Mouse (Mus musculus) forebrain, embryonic 15.5 days (tissue): ENCODE data around the gene St6galnac3. TPM values are rescaled to one million over a fixed set of nuclear protein-coding genes. Genes with fewer than 3 reads are reported as not detected.

ENCODE experiments used
- ATAC-seq: fragments of 200-750 bp; cut with Nextera tagmentation; replicated peaks from 2 replicates; pipeline ENCODE4 v1.8.0; 2017; ENCODE audit warnings: mild to moderate bottlenecking, moderate TSS enrichment, moderate library complexity
- H3K27ac ChIP-seq: fragments of 300-500 bp; sonication (generic); replicated peaks from 2 replicates; pipeline ENCODE4 v1.5.1; 2015; ENCODE audit warnings: mild to moderate bottlenecking, inconsistent platforms
- H3K27me3 ChIP-seq: fragments of 300-500 bp; sonication (generic); 2 replicates; pipeline ENCODE4 v1.6.1; 2015; ENCODE audit warnings: inconsistent platforms
- H3K36me3 ChIP-seq: fragments of 300-500 bp; sonication (generic); 2 replicates; pipeline ENCODE4 v1.6.1; 2015; ENCODE audit warnings: mild to moderate bottlenecking, inconsistent platforms
- H3K4me1 ChIP-seq: fragments of 300-500 bp; sonication (generic); 2 replicates; pipeline ENCODE4 v1.6.1; 2015; ENCODE audit warnings: inconsistent platforms
- H3K4me2 ChIP-seq: fragments of 300-500 bp; sonication (generic); replicated peaks from 2 replicates; pipeline ENCODE4 v1.6.1; 2015; ENCODE audit warnings: mild to moderate bottlenecking, inconsistent platforms
- H3K4me3 ChIP-seq: fragments of 300-500 bp; sonication (generic); 2 replicates; pipeline ENCODE4 v1.5.1; 2015; ENCODE audit warnings: mild to moderate bottlenecking, inconsistent platforms
- H3K9ac ChIP-seq: fragments of 300-500 bp; sonication (generic); replicated peaks from 2 replicates; pipeline ENCODE4 v1.6.1; 2015; ENCODE audit warnings: mild to moderate bottlenecking, inconsistent platforms
- H3K9me3 ChIP-seq: fragments of 300-500 bp; sonication (generic); 2 replicates; pipeline ENCODE4 v1.6.1; 2016; ENCODE audit warnings: inconsistent platforms
- WGBS: fragments of 180-500 bp; shearing (Covaris S2); methylation state at CpG from one replicate; pipeline ENCODE4 v1.1.7; 2015; ENCODE audit warnings: mixed read lengths; 5-methylcytosine and 5-hydroxymethylcytosine counted together
- polyA plus RNA-seq: library from polyadenylated mRNA; unstranded; fragments of >200 nt; fragmentation: Nextera tagmentation; extraction: Ambion mirVana; gene quantifications from 2 replicates; pipeline ENCODE4 v1.2.1, GENCODE M21; 2015

The St6galnac3 gene
- polyA plus RNA-seq, 1 experiment from 2014 or later = 24.5 TPM

GRCm38 (mm10) chr3:153732035-153732434, 7.1 kb upstream of the St6galnac3 start:
- Histone ChIP-seq H3K27ac (no peak overlapping the region), H3K9me3 (no peaks in the 10 kb centered on the region), H3K4me3 (no peak overlapping the region), H3K9ac (no peak overlapping the region), H3K4me1 (peaks cover 15% of the 10 kb centered on the region), H3K36me3 (no peaks in the 10 kb centered on the region), H3K4me2 (no peak overlapping the region), H3K27me3 (no peaks in the 10 kb centered on the region)
- ATAC-seq = no peak
- 50% methylated on average over 6 of the region's 6 CpGs for WGBS

- H3K9me3 ChIP-seq = no peaks in the 10 kb centered on the region
- H3K4me3 ChIP-seq = no peak overlapping the region
- no peak overlapping the region for H3K27ac ChIP-seq
- H3K4me1 ChIP-seq = peaks cover 14% of the 10 kb centered on the region
- no peaks in the 10 kb centered on the region for H3K27me3 ChIP-seq
- H3K9ac ChIP-seq = no peak overlapping the region
- ATAC-seq = no peak
- no peaks in the 10 kb centered on the region for H3K36me3 ChIP-seq
- no peak overlapping the region for H3K4me2 ChIP-seq
Observed at GRCm38 (mm10) chr3:153728577-153728976, 3.6 kb upstream of the St6galnac3 start.

GRCm38 (mm10) chr3:153723467-153724079, 1.4 kb downstream of the St6galnac3 start:
- no peak for ATAC-seq
- Histone ChIP-seq H3K27ac (no peak overlapping the region), H3K9ac (no peak overlapping the region), H3K4me1 (peaks cover 19% of the 10 kb centered on the region), H3K4me2 (peak overlapping the region; percentile 90), H3K9me3 (no peaks in the 10 kb centered on the region), H3K4me3 (peak overlapping the region; percentile 56), H3K36me3 (no peaks in the 10 kb centered on the region), H3K27me3 (no peaks in the 10 kb centered on the region)
- WGBS = 83% methylated on average over 9 of the region's 9 CpGs

GRCm38 (mm10) chr3:153721525-153721924, 3.4 kb downstream of the St6galnac3 start:
- H3K36me3 ChIP-seq = no peaks in the 10 kb centered on the region
- H3K4me1 ChIP-seq = peaks cover 19% of the 10 kb centered on the region
- WGBS = 82% methylated on average over 16 of the region's 16 CpGs
- no peak overlapping the region for H3K4me2 ChIP-seq
- no peak for ATAC-seq
- no peak overlapping the region for H3K4me3 ChIP-seq
- H3K27me3 ChIP-seq = no peaks in the 10 kb centered on the region
- no peak overlapping the region for H3K27ac ChIP-seq
- H3K9ac ChIP-seq = no peak overlapping the region
- no peaks in the 10 kb centered on the region for H3K9me3 ChIP-seq

- Histone ChIP-seq H3K4me1 (peaks cover 19% of the 10 kb centered on the region), H3K9ac (no peak overlapping the region), H3K9me3 (no peaks in the 10 kb centered on the region), H3K27ac (no peak overlapping the region), H3K36me3 (no peaks in the 10 kb centered on the region), H3K27me3 (no peaks in the 10 kb centered on the region), H3K4me2 (no peak overlapping the region), H3K4me3 (no peak overlapping the region)
- ATAC-seq = no peak
- 84% methylated on average over 4 of the region's 4 CpGs for WGBS
Observed at GRCm38 (mm10) chr3:153720922-153721321, 4.1 kb downstream of the St6galnac3 start.

GRCm38 (mm10) chr3:153720296-153720695, 4.7 kb downstream of the St6galnac3 start:
- Histone ChIP-seq H3K4me3 (no peak overlapping the region), H3K27ac (no peak overlapping the region), H3K4me2 (no peak overlapping the region), H3K27me3 (no peaks in the 10 kb centered on the region), H3K36me3 (no peaks in the 10 kb centered on the region), H3K9ac (no peak overlapping the region), H3K9me3 (no peaks in the 10 kb centered on the region), H3K4me1 (peaks cover 18% of the 10 kb centered on the region)
- 64% methylated on average over 3 of the region's 3 CpGs for WGBS
- ATAC-seq = no peak

- Histone ChIP-seq H3K9me3 (no peaks in the 10 kb centered on the region), H3K27me3 (no peaks in the 10 kb centered on the region), H3K4me3 (no peak overlapping the region), H3K9ac (no peak overlapping the region), H3K4me1 (peaks cover 14% of the 10 kb centered on the region), H3K36me3 (no peaks in the 10 kb centered on the region), H3K4me2 (no peak overlapping the region), H3K27ac (no peak overlapping the region)
- peak; percentile 56; the same call in 1 of the 2 replicates for ATAC-seq
- 87% methylated on average over 9 of the region's 9 CpGs for WGBS
Observed at GRCm38 (mm10) chr3:153719256-153719970, 5.6 kb downstream of the St6galnac3 start.

- H3K9ac ChIP-seq = no peak overlapping the region
- H3K4me1 ChIP-seq = peaks cover 7% of the 10 kb centered on the region; the same call in 1 of the 2 replicates
- WGBS = 79% methylated on average over 8 of the region's 8 CpGs
- no peak overlapping the region for H3K4me3 ChIP-seq
- no peak overlapping the region for H3K4me2 ChIP-seq
- ATAC-seq = no peak
- H3K27me3 ChIP-seq = no peaks in the 10 kb centered on the region
- H3K9me3 ChIP-seq = peaks cover 5% of the 10 kb centered on the region; the same call in 1 of the 2 replicates
- H3K27ac ChIP-seq = no peak overlapping the region
- H3K36me3 ChIP-seq = no peaks in the 10 kb centered on the region
Observed at GRCm38 (mm10) chr3:153718724-153719123, 6.2 kb downstream of the St6galnac3 start.

GRCm38 (mm10) chr3:153717742-153718141, 7.2 kb downstream of the St6galnac3 start:
- H3K9me3 ChIP-seq = peaks cover 5% of the 10 kb centered on the region; the same call in 1 of the 2 replicates
- H3K36me3 ChIP-seq = no peaks in the 10 kb centered on the region
- H3K4me1 ChIP-seq = 0 out of 2 replicates have a peak, but pooled peaks cover 2% of the 10 kb centered on the region
- H3K4me3 ChIP-seq = no peak overlapping the region
- ATAC-seq = no peak
- WGBS = 81% methylated on average over 7 of the region's 7 CpGs
- H3K9ac ChIP-seq = no peak overlapping the region
- H3K27me3 ChIP-seq = no peaks in the 10 kb centered on the region
- H3K27ac ChIP-seq = no peak overlapping the region
- no peak overlapping the region for H3K4me2 ChIP-seq

GRCm38 (mm10) chr3:153715646-153716045, 9.3 kb downstream of the St6galnac3 start:
- WGBS = 83% methylated on average over 7 of the region's 7 CpGs
- H3K4me3 ChIP-seq = no peak overlapping the region
- no peak for ATAC-seq
- H3K9me3 ChIP-seq = peaks cover 5% of the 10 kb centered on the region; the same call in 1 of the 2 replicates
- H3K4me1 ChIP-seq = no peaks in the 10 kb centered on the region
- H3K36me3 ChIP-seq = no peaks in the 10 kb centered on the region
- no peak overlapping the region for H3K4me2 ChIP-seq
- no peak overlapping the region for H3K9ac ChIP-seq
- H3K27ac ChIP-seq = no peak overlapping the region
- no peaks in the 10 kb centered on the region for H3K27me3 ChIP-seq

- no peak for ATAC-seq
- no peaks in the 10 kb centered on the region for H3K4me1 ChIP-seq
- no peak overlapping the region for H3K4me3 ChIP-seq
- H3K9me3 ChIP-seq = peaks cover 5% of the 10 kb centered on the region; the same call in 1 of the 2 replicates
- H3K9ac ChIP-seq = no peak overlapping the region
- H3K27me3 ChIP-seq = no peaks in the 10 kb centered on the region
- H3K27ac ChIP-seq = no peak overlapping the region
- H3K4me2 ChIP-seq = no peak overlapping the region
- WGBS = 65% methylated on average over 1 of the region's 1 CpGs
- no peaks in the 10 kb centered on the region for H3K36me3 ChIP-seq
Observed at GRCm38 (mm10) chr3:153710545-153710944, 14.4 kb downstream of the St6galnac3 start.

- Histone ChIP-seq H3K9ac (no peak overlapping the region), H3K4me3 (no peak overlapping the region), H3K4me2 (no peak overlapping the region), H3K27ac (no peak overlapping the region), H3K4me1 (no peaks in the 10 kb centered on the region), H3K9me3 (no peaks in the 10 kb centered on the region), H3K36me3 (no peaks in the 10 kb centered on the region), H3K27me3 (no peaks in the 10 kb centered on the region)
- WGBS = 75% methylated on average over 6 of the region's 6 CpGs
- ATAC-seq = no peak
Observed at GRCm38 (mm10) chr3:153707687-153708086, 17.3 kb downstream of the St6galnac3 start.
